Mouse (Mus musculus) megakaryocyte, embryonic 14.5 days (primary cell): ENCODE measurements around the gene Shisa5.

ENCODE experiments used
- FLI1 ChIP-seq: IDR thresholded peaks from 2 replicates; pipeline ENCODE4 v1.6.1; 2012; ENCODE audit warnings: low read length, inconsistent platforms, mixed read lengths
- GATA1 ChIP-seq: IDR thresholded peaks from 3 replicates; pipeline ENCODE4 v1.6.1; 2012; ENCODE audit warnings: mixed read lengths, low read length, inconsistent platforms, borderline replicate concordance

DNA sequence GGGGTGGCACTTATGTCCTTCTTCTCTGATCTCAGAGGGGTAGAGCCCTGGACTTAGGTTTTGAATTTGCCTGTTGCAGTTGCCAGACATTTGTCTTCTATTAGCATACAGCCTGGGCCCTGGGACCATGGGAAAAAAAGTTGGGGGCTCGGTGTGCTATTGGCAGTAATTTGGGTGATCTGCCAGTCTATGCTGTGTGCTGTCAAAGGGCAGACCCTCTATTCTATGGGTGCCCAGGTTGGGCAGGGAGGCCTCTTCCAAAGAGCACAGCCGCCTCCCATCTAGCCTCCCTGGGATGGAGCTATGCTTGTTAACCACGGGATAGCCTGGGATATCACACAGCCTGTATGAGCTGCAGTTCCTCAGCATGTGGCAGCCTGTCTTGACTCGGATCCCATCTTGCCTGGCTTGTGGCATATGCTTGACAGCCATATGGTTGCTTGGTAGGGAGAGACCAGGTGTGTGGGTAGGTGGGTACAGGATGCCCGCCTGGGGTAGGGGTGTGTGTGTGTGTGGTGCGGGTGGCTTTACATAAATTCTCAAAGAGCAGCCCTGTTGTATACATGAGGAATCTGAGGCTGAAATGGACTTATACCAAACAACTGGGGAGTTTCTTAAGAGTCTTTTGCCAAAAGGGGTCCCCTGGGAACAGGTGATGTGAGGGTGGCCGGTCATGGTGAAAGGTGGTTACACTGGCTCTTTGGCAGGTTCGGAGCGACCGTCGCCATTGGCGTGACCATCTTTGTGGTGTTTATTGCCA is 17.1 kb downstream of the Shisa5 start:
- TF ChIP-seq GATA1 (no peak), FLI1 (no peak)
